Mouse (Mus musculus): ENCODE results near the gene Akain1. TPM values are rescaled to one million over a fixed set of nuclear protein-coding genes. Genes with fewer than 3 reads are reported as not detected.

The Akain1 gene
- total and polyA plus RNA-seq, 3 experiments = not detected

DNA sequence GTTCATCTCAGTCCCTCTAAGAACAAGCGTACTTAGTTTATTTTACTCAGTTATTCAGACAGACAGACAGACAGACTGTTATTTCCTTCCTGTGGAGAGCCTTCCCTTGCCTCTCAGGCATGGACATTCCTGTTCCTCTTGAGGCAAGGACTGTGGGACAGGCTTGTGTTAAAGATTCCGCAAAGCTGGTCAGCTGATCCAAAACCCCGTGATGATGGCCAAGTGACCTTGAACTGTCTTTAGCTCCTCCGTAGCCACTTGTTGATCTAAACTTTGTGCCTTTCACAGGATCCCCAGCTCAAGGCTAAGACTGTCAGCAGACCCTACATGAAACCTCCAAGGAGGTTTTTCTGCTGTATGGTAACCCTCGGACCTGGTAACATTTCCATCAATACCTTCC, 42.0 kb upstream of the Akain1 start:
- in situ Hi-C loops (cut with MboI; ENCODE audit: low pct_ligation_motif_present, low pct_unique_long_range_greater_than_20kb, low sequenced_read_pairs) = no loop called here
- no peak for TF ChIP-seq ZC3H11A (IDR thresholded peaks at IDR 0.05; ENCODE audit: low read depth, low read length)
- no peak for TF ChIP-seq CHD1 (IDR thresholded peaks at IDR 0.05; ENCODE audit: low read depth, low read length)
- TF ChIP-seq ZNF384 (IDR thresholded peaks at IDR 0.05; ENCODE audit: low read depth, low read length) = no peak
- no peak for TF ChIP-seq MAZ (IDR thresholded peaks at IDR 0.05; ENCODE audit: low read depth, low read length)
- TF ChIP-seq ELF1 (IDR thresholded peaks at IDR 0.05; ENCODE audit: low read depth, low read length) = no peak
- no peak for TF ChIP-seq TCF12 (IDR thresholded peaks at IDR 0.05; ENCODE audit: low read depth, low read length)
- no peak for TF ChIP-seq HCFC1 (IDR thresholded peaks at IDR 0.05; ENCODE audit: low read depth, low read length)
- TF ChIP-seq NELFE (IDR thresholded peaks at IDR 0.05; ENCODE audit: low read depth, low read length) = no peak
- no peak for TF ChIP-seq MAFK (IDR thresholded peaks at IDR 0.05; ENCODE audit: insufficient replicate concordance, low read length)
- no peak for TF ChIP-seq JUN (IDR thresholded peaks at IDR 0.05; ENCODE audit: insufficient read depth, low read depth, low read length)
- no peak for TF ChIP-seq USF2 (conservative IDR thresholded peaks at IDR 0.05; ENCODE audit: low read depth, low read length)
- no peak for TF ChIP-seq BHLHE40 (IDR thresholded peaks at IDR 0.05; ENCODE audit: low read depth, low read length)
- TF ChIP-seq MXI1 (IDR thresholded peaks at IDR 0.05; ENCODE audit: low read depth, low read length) = no peak
- no peak for TF ChIP-seq MAX (IDR thresholded peaks at IDR 0.05; ENCODE audit: low read length)
- TF ChIP-seq JUND (conservative IDR thresholded peaks at IDR 0.05; ENCODE audit: low read depth, low read length) = no peak
- TF ChIP-seq CTCF (conservative IDR thresholded peaks at IDR 0.05 in 1 of 2, IDR thresholded peaks at IDR 0.05 in 1 of 2; ENCODE audit: low read depth in 2 of 2, low read length in 2 of 2) = no peak
- TF ChIP-seq GABPA (IDR thresholded peaks at IDR 0.05; ENCODE audit: insufficient replicate concordance, low read depth, low read length) = no peak
- TF ChIP-seq SMC3 (IDR thresholded peaks at IDR 0.05; ENCODE audit: low read depth, low read length) = no peak
- TF ChIP-seq USF1 (IDR thresholded peaks at IDR 0.05; ENCODE audit: low read depth, low read length) = no peak
- H3K9me3 ChIP-seq (replicated peaks; ENCODE audit: low read length) = no peaks in the 10 kb centered on the region
- H3K27ac ChIP-seq (ENCODE audit: insufficient read depth, low read depth) = no peak overlapping the region
- no peak overlapping the region for H3K9ac ChIP-seq (ENCODE audit: insufficient read depth, low read depth)
- dilution Hi-C loops (cut with MboI; ENCODE audit: extremely low pct_ligation_motif_present, extremely low pct_unique_long_range_greater_than_20kb, low sequenced_read_pairs) = no loop called here
- H3K4me3 ChIP-seq (replicated peaks in 1 of 3; ENCODE audit: low read depth in 2 of 3, low read length in 2 of 3, poor library complexity in 1 of 3) = no peak overlapping the region
- H3K79me2 ChIP-seq (replicated peaks; ENCODE audit: control insufficient read depth, extremely low read depth, insufficient read depth, poor library complexity, severe bottlenecking) = no peaks in the 10 kb centered on the region
- H3K4me1 ChIP-seq (ENCODE audit: control insufficient read depth in 1 of 2, insufficient read depth in 2 of 2) = no peaks in the 10 kb centered on the region
- H3K36me3 ChIP-seq (replicated peaks in 1 of 2; ENCODE audit: control insufficient read depth in 1 of 2, insufficient read depth in 1 of 2, low read length in 1 of 2) = no peaks in the 10 kb centered on the region
- H3K27me3 ChIP-seq (replicated peaks) = no peaks in the 10 kb centered on the region
- no peak for DNase-seq (ENCODE audit: extremely low read depth)
- H3K4me2 ChIP-seq (ENCODE audit: insufficient read depth, low read depth, poor library complexity, severe bottlenecking) = no peak overlapping the region

DNA sequence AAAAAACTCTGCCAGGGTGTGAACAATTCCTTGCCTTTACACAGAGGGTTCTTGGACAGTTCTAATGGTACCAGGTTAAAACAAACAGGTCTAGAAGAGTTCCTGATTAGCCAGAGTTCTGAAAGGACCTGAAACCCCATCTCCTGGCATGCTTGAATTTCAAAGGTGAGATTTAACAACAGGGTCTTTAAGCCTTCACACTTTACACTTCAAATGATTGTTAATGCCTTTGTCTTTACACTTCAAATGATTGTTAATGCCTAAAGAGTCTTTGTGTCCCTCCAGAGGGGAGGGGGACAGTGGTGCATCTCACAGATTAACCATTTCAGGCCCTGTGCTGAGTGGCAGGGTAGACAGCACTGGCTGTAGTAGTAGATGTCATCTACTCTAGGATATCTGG, 41.0 kb upstream of the Akain1 start:
- Histone ChIP-seq H3K9me3 (replicated peaks; ENCODE audit: low read length) (no peaks in the 10 kb centered on the region), H3K4me3 (replicated peaks in 1 of 3; ENCODE audit: low read depth in 2 of 3, low read length in 2 of 3, poor library complexity in 1 of 3) (no peak overlapping the region), H3K36me3 (replicated peaks in 1 of 2; ENCODE audit: control insufficient read depth in 1 of 2, insufficient read depth in 1 of 2, low read length in 1 of 2) (no peaks in the 10 kb centered on the region), H3K79me2 (replicated peaks; ENCODE audit: control insufficient read depth, extremely low read depth, insufficient read depth, poor library complexity, severe bottlenecking) (no peaks in the 10 kb centered on the region), H3K4me1 (ENCODE audit: control insufficient read depth in 1 of 2, insufficient read depth in 2 of 2) (no peaks in the 10 kb centered on the region), H3K9ac (ENCODE audit: insufficient read depth, low read depth) (no peak overlapping the region), H3K4me2 (ENCODE audit: insufficient read depth, low read depth, poor library complexity, severe bottlenecking) (no peak overlapping the region), H3K27me3 (replicated peaks) (no peaks in the 10 kb centered on the region), H3K27ac (ENCODE audit: insufficient read depth, low read depth) (no peak overlapping the region)
- dilution Hi-C loops (cut with MboI; ENCODE audit: extremely low pct_ligation_motif_present, extremely low pct_unique_long_range_greater_than_20kb, low sequenced_read_pairs) = no loop called here
- no peak for TF ChIP-seq ZKSCAN1 (IDR thresholded peaks at IDR 0.05; ENCODE audit: borderline replicate concordance, low read depth, low read length)
- in situ Hi-C loops (cut with MboI; ENCODE audit: low pct_ligation_motif_present, low pct_unique_long_range_greater_than_20kb, low sequenced_read_pairs) = no loop called here
- DNase-seq (ENCODE audit: extremely low read depth) = no peak
